In genomic region chr7:83476161-83476495, GRCm38 (mm10) we compare ENCODE assay signal across 17 mouse cellular contexts.
DNase-seq lines count a peak whose midpoint lies in the region; ATAC-seq and TF ChIP-seq lines count a peak whose summit lies in the region.
"Had no signal": no experiment of that assay in that cellular context is flagged by ENCODE, and none has a peak within 500 bp of the region (broad histone marks: within the 10 kb centered on the region; RNA-seq: fewer than 3 reads in every experiment).

No protein-coding gene starts in this region.

- no peak for DNase-seq in intestine, embryonic 14.5 days (ENCODE audit: low spot score)
- no peak for DNase-seq in embryonic facial prominence, embryonic 10.5 days (ENCODE audit: low spot score)
- DNase-seq in adrenal gland, postnatal 36 days: no peak
- DNase-seq in adrenal gland, postnatal 10 days: no peak
- DNase-seq in testis, postnatal 14 days (ENCODE audit: low spot score): no peak
- DNase-seq: B cell, adult 2 months; heart, adult 18-20 months; kidney, adult 9 months; kidney, postnatal 4 days; lung, adult 18-20 months; right cerebral cortex, postnatal 14 days; thymus, postnatal 14 days had no signal

- WGBS in intestine, embryonic 14.5 days: 32% methylated on average over 3 of the region's 3 CpGs
- 65% methylated on average over 3 of the region's 3 CpGs for WGBS in intestine, postnatal 0 days
- 55% methylated on average over 3 of the region's 3 CpGs for WGBS in embryonic facial prominence, embryonic 10.5 days
- 28% methylated on average over 3 of the region's 3 CpGs for WGBS in embryonic facial prominence, embryonic 13.5 days
- 37% methylated on average over 3 of the region's 3 CpGs for WGBS in limb, embryonic 12.5 days

- H3K27me3 ChIP-seq in intestine, embryonic 14.5 days (replicated peaks; ENCODE audit: control insufficient read depth, insufficient read depth, low read length): no peaks in the 10 kb centered on the region
- H3K27me3 ChIP-seq in intestine, postnatal 0 days (replicated peaks; ENCODE audit: control insufficient read depth, insufficient read depth, low read length): no peaks in the 10 kb centered on the region
- no peaks in the 10 kb centered on the region for H3K27me3 ChIP-seq in embryonic facial prominence, embryonic 10.5 days (replicated peaks; ENCODE audit: low read depth, poor library complexity, severe bottlenecking)
- H3K27me3 ChIP-seq in embryonic facial prominence, embryonic 13.5 days: no peaks in the 10 kb centered on the region
- no peaks in the 10 kb centered on the region for H3K27me3 ChIP-seq in limb, embryonic 12.5 days
- H3K27me3 ChIP-seq: midbrain, embryonic 15.5 days had no signal

- H3K27ac ChIP-seq in intestine, embryonic 14.5 days (ENCODE audit: low read depth): peak overlapping the region; percentile 70
- H3K27ac ChIP-seq in intestine, postnatal 0 days (ENCODE audit: low read depth, low read length): no peak overlapping the region
- peak overlapping the region; percentile 74 for H3K27ac ChIP-seq in embryonic facial prominence, embryonic 10.5 days (replicated peaks)
- H3K27ac ChIP-seq in embryonic facial prominence, embryonic 13.5 days: peak overlapping the region; percentile 92
- peak overlapping the region; percentile 95 for H3K27ac ChIP-seq in limb, embryonic 12.5 days
- H3K27ac ChIP-seq: forebrain, embryonic 10.5 days; midbrain, embryonic 15.5 days had no signal

- no peak overlapping the region for H3K4me3 ChIP-seq in intestine, embryonic 14.5 days (ENCODE audit: low read depth, low read length)
- H3K4me3 ChIP-seq in intestine, postnatal 0 days (ENCODE audit: low read depth, low read length): no peak overlapping the region
- no peak overlapping the region for H3K4me3 ChIP-seq in embryonic facial prominence, embryonic 10.5 days
- H3K4me3 ChIP-seq in embryonic facial prominence, embryonic 13.5 days: no peak overlapping the region
- no peak overlapping the region for H3K4me3 ChIP-seq in limb, embryonic 12.5 days (replicated peaks)
- H3K4me3 ChIP-seq: forebrain, embryonic 10.5 days; midbrain, embryonic 15.5 days had no signal

- no peaks in the 10 kb centered on the region for H3K9me3 ChIP-seq in intestine, embryonic 14.5 days (ENCODE audit: control insufficient read depth, low read length)
- H3K9me3 ChIP-seq in intestine, postnatal 0 days (ENCODE audit: control insufficient read depth): no peaks in the 10 kb centered on the region
- no peaks in the 10 kb centered on the region for H3K9me3 ChIP-seq in embryonic facial prominence, embryonic 10.5 days
- H3K9me3 ChIP-seq in embryonic facial prominence, embryonic 13.5 days: no peaks in the 10 kb centered on the region
- no peaks in the 10 kb centered on the region for H3K9me3 ChIP-seq in limb, embryonic 12.5 days
- H3K9me3 ChIP-seq: forebrain, embryonic 10.5 days; midbrain, embryonic 15.5 days had no signal

- no peak for TF ChIP-seq CTCF in intestine, postnatal 0 days (IDR thresholded peaks at IDR 0.05; ENCODE audit: low read depth)

- no peak overlapping the region for H3K4me2 ChIP-seq in intestine, embryonic 14.5 days (ENCODE audit: low read length)
- H3K4me2 ChIP-seq in intestine, postnatal 0 days (replicated peaks; ENCODE audit: low read depth): no peak overlapping the region
- no peak overlapping the region; the same call in 1 of the 2 replicates for H3K4me2 ChIP-seq in embryonic facial prominence, embryonic 13.5 days
- no peak overlapping the region for H3K4me2 ChIP-seq in limb, embryonic 12.5 days
- H3K4me2 ChIP-seq: midbrain, embryonic 15.5 days had no signal

- no peaks in the 10 kb centered on the region for H3K36me3 ChIP-seq in intestine, embryonic 14.5 days (ENCODE audit: control insufficient read depth, insufficient read depth, low read length)
- no peaks in the 10 kb centered on the region for H3K36me3 ChIP-seq in intestine, postnatal 0 days (ENCODE audit: control insufficient read depth, insufficient read depth)
- H3K36me3 ChIP-seq in embryonic facial prominence, embryonic 10.5 days (replicated peaks): no peaks in the 10 kb centered on the region
- no peaks in the 10 kb centered on the region for H3K36me3 ChIP-seq in embryonic facial prominence, embryonic 13.5 days
- H3K36me3 ChIP-seq in limb, embryonic 12.5 days: no peaks in the 10 kb centered on the region
- H3K36me3 ChIP-seq: forebrain, embryonic 10.5 days; midbrain, embryonic 15.5 days had no signal

- H3K9ac ChIP-seq in intestine, embryonic 14.5 days (ENCODE audit: low read length): no peak overlapping the region
- H3K9ac ChIP-seq in intestine, postnatal 0 days (ENCODE audit: low read depth, low read length): no peak overlapping the region
- H3K9ac ChIP-seq in embryonic facial prominence, embryonic 13.5 days: no peak overlapping the region
- H3K9ac ChIP-seq in limb, embryonic 12.5 days (replicated peaks): no peak overlapping the region
- H3K9ac ChIP-seq: midbrain, embryonic 15.5 days had no signal

- peak; percentile 40; the same call in 1 of the 2 replicates for ATAC-seq in intestine, embryonic 14.5 days (replicated peaks; ENCODE audit: low FRiP score, low TSS enrichment, low read depth)
- ATAC-seq in intestine, postnatal 0 days: no peak
- no peak for ATAC-seq in embryonic facial prominence, embryonic 13.5 days (ENCODE audit: insufficient number of reproducible peaks, insufficient read depth, low FRiP score, low TSS enrichment, low read depth)
- ATAC-seq in limb, embryonic 12.5 days (ENCODE audit: insufficient number of reproducible peaks, insufficient read depth, low FRiP score, low TSS enrichment, low read depth): peak; percentile 13; the same call in 1 of the 2 replicates
- ATAC-seq: midbrain, embryonic 15.5 days had no signal

- peaks cover 28% of the 10 kb centered on the region for H3K4me1 ChIP-seq in intestine, embryonic 14.5 days (replicated peaks; ENCODE audit: control insufficient read depth, insufficient read depth, low read length)
- H3K4me1 ChIP-seq in intestine, postnatal 0 days (replicated peaks; ENCODE audit: control insufficient read depth, insufficient read depth, low read length): peaks cover 3% of the 10 kb centered on the region
- peaks cover 33% of the 10 kb centered on the region for H3K4me1 ChIP-seq in embryonic facial prominence, embryonic 10.5 days
- H3K4me1 ChIP-seq in embryonic facial prominence, embryonic 13.5 days: peaks cover 43% of the 10 kb centered on the region
- peaks cover 49% of the 10 kb centered on the region for H3K4me1 ChIP-seq in limb, embryonic 12.5 days (replicated peaks)
- H3K4me1 ChIP-seq: forebrain, embryonic 10.5 days had no signal

Comparison
In these comparisons a context has a peak if more than half of its experiments do, and no peak if none do; other contexts are left out.
1. ATAC-seq: peak in intestine, embryonic 14.5 days (single experiment) and limb, embryonic 12.5 days (single experiment); none in intestine, postnatal 0 days (single experiment) and embryonic facial prominence, embryonic 13.5 days (single experiment).